Comparison of ENCODE assay signal across 37 mouse cellular contexts in genomic region chr11:3431515-3431914, GRCm38 (mm10). TPM values are rescaled to one million over a fixed set of nuclear protein-coding genes. Genes with fewer than 3 reads are reported as not detected.
"Had no signal": no experiment of that assay in that cellular context is flagged by ENCODE, and none has a peak within 500 bp of the region (broad histone marks: within the 10 kb centered on the region; RNA-seq: fewer than 3 reads in every experiment).

No protein-coding gene starts in this region.

- H3K27ac ChIP-seq: heart, embryonic 10.5 days; heart, embryonic 13.5 days; heart, embryonic 15.5 days; hindbrain, embryonic 10.5 days; hindbrain, embryonic 12.5 days; hindbrain, embryonic 13.5 days; hindbrain, embryonic 14.5 days; hindbrain, embryonic 15.5 days; hindbrain, postnatal 0 days; intestine, embryonic 15.5 days; kidney, embryonic 15.5 days; kidney, postnatal 0 days; layer of hippocampus, adult 2 months had no signal

- H3K36me3 ChIP-seq: heart, embryonic 15.5 days; hindbrain, embryonic 15.5 days; intestine, embryonic 15.5 days had no signal

- H3K4me1 ChIP-seq: heart, embryonic 10.5 days; hindbrain, embryonic 10.5 days; hindbrain, embryonic 12.5 days; hindbrain, embryonic 13.5 days; hindbrain, embryonic 15.5 days; intestine, embryonic 15.5 days; kidney, embryonic 15.5 days had no signal

- ATAC-seq: hindbrain, embryonic 16.5 days; hindbrain, postnatal 0 days; inflammation-experienced regulatory T-cells, adult 6 months; intestine, embryonic 15.5 days; intestine, embryonic 16.5 days; intestine, postnatal 0 days had no signal

- DNase-seq: heart, postnatal 10 days; heart, postnatal 14 days; heart, postnatal 36 days; heart, postnatal 4 days; kidney, adult 11 months; kidney, adult 18-20 months; kidney, adult 2 months; kidney, adult 8-10 months; kidney, adult 9 months; kidney, postnatal 10 days; kidney, postnatal 14 days; kidney, postnatal 25 days; kidney, postnatal 36 days; kidney, postnatal 4 days; layer of hippocampus, adult 9-11 months; layer of hippocampus, postnatal 36 days had no signal

- H3K27me3 ChIP-seq: heart, embryonic 12.5 days; heart, embryonic 13.5 days; heart, embryonic 15.5 days; hindbrain, embryonic 12.5 days; hindbrain, embryonic 13.5 days; hindbrain, embryonic 15.5 days; intestine, embryonic 15.5 days; kidney, embryonic 15.5 days had no signal

- H3K4me2 ChIP-seq: heart, embryonic 11.5 days; heart, embryonic 12.5 days; heart, embryonic 13.5 days; heart, embryonic 15.5 days; hindbrain, embryonic 12.5 days; hindbrain, embryonic 13.5 days; hindbrain, embryonic 14.5 days; hindbrain, embryonic 15.5 days; intestine, embryonic 15.5 days; kidney, embryonic 15.5 days had no signal

- H3K4me3 ChIP-seq: heart, embryonic 10.5 days; heart, embryonic 12.5 days; heart, embryonic 13.5 days; heart, embryonic 15.5 days; hindbrain, embryonic 10.5 days; hindbrain, embryonic 12.5 days; hindbrain, embryonic 13.5 days; hindbrain, embryonic 15.5 days; intestine, embryonic 15.5 days; kidney, embryonic 15.5 days; layer of hippocampus, adult 2 months had no signal

- H3K9ac ChIP-seq: heart, embryonic 12.5 days; heart, embryonic 13.5 days; heart, embryonic 15.5 days; hindbrain, embryonic 12.5 days; hindbrain, embryonic 13.5 days; hindbrain, embryonic 14.5 days; hindbrain, embryonic 15.5 days; intestine, embryonic 15.5 days; kidney, embryonic 15.5 days had no signal

- H3K9me3 ChIP-seq: heart, embryonic 10.5 days; heart, embryonic 12.5 days; heart, embryonic 13.5 days; heart, embryonic 15.5 days; hindbrain, embryonic 10.5 days; hindbrain, embryonic 12.5 days; hindbrain, embryonic 13.5 days; hindbrain, embryonic 15.5 days; intestine, embryonic 15.5 days; kidney, embryonic 15.5 days had no signal

RNA-seq across cellular contexts. Expression of gene Pla2g3, which starts 56.6 kb away (rescaled TPM):
- total RNA-seq: heart, postnatal 25 days; heart, postnatal 36 days; hematopoietic stem cell, adult 5-6 weeks had no signal
